Mouse (Mus musculus) lung, embryonic 16.5 days (tissue): Measurements from ENCODE around the gene Ncapg. TPM values are rescaled to one million over a fixed set of nuclear protein-coding genes. Genes with fewer than 3 reads are reported as not detected.

Experiments used
- polyA plus RNA-seq: library from polyadenylated mRNA; unstranded; fragments of >200 nt; fragmentation: Nextera tagmentation; extraction: Ambion mirVana; gene quantifications from 2 replicates; pipeline ENCODE4 v1.2.1, GENCODE M21; 2015

The Ncapg gene
- polyA plus RNA-seq, 1 experiment from 2014 or later = 67.1 TPM

Other genes with a start within 250 kb of the Ncapg start
- 126 and 127 TPM in 2 replicates for gene Qdpr, start 219.7 kb upstream of the Ncapg start, polyA plus RNA-seq
- gene Clrn2, start 216.2 kb upstream of the Ncapg start, polyA plus RNA-seq = not detected in 2 replicates
- 88.9 and 89.2 TPM in 2 replicates for gene Lap3, start 176.5 kb upstream of the Ncapg start, polyA plus RNA-seq
- 232 and 240 TPM in 2 replicates for gene Med28, start 149.7 kb upstream of the Ncapg start, polyA plus RNA-seq
- gene Fam184b, start 30.3 kb upstream of the Ncapg start, polyA plus RNA-seq = 0.23 and 0.35 TPM in 2 replicates
- 30.8 and 36.2 TPM in 2 replicates for gene Lcorl, start 187.7 kb downstream of the Ncapg start, polyA plus RNA-seq